Mouse (Mus musculus): ENCODE results near the gene Smc1a. TPM values are rescaled to one million over a fixed set of nuclear protein-coding genes. Genes with fewer than 3 reads are reported as not detected.

Gene Smc1a
- polyA plus RNA-seq, 2 experiments from 2014 or later = 91.8 to 102 TPM

Other genes starting within 250 kb of the Smc1a start
- gene Huwe1, start 215.6 kb upstream of the Smc1a start, polyA plus RNA-seq (2017; shearing (Covaris generic)) = 10 to 100 TPM; 66.6 to 78.4 TPM
- 100 to 1,000 TPM; 122 to 129 TPM for gene Hsd17b10, start 14.6 kb upstream of the Smc1a start, polyA plus RNA-seq (2017; shearing (Covaris generic))
- 1 to 10 TPM; 1.8 to 2.0 TPM for gene Ribc1, start 133 bp upstream of the Smc1a start, polyA plus RNA-seq (2017; shearing (Covaris generic))
- gene Iqsec2, start 127.8 kb downstream of the Smc1a start, polyA plus RNA-seq (2017; shearing (Covaris generic)) = under 1 TPM; 0.18 to 0.34 TPM
- gene Kdm5c, start 216.6 kb downstream of the Smc1a start, polyA plus RNA-seq (2017; shearing (Covaris generic)) = 10 to 100 TPM; 30.4 to 37.7 TPM

Data from CD4-positive, CD25-positive, alpha-beta regulatory T cell, adult 4 months (primary cell).